Mouse (Mus musculus) embryonic facial prominence, embryonic 10.5 days (tissue): ENCODE measurements around the gene Ssc4d. TPM values are rescaled to one million over a fixed set of nuclear protein-coding genes. Genes with fewer than 3 reads are reported as not detected.

ENCODE experiments used
- DNase-seq: peaks from one replicate; pipeline ENCODE4 v3.0.0-alpha.2; 2017; ENCODE audit warnings: low spot score
- H3K27ac ChIP-seq: fragments of 300-500 bp; sonication (generic); replicated peaks from 2 replicates; pipeline ENCODE4 v1.5.1; 2016; ENCODE audit warnings: mild to moderate bottlenecking
- H3K27me3 ChIP-seq: fragments of 300-500 bp; sonication (generic); replicated peaks from 2 replicates; pipeline ENCODE4 v1.6.1; 2016; ENCODE audit warnings: low read depth, mild to moderate bottlenecking; ENCODE audit not compliant: poor library complexity, severe bottlenecking
- H3K36me3 ChIP-seq: fragments of 300-500 bp; sonication (generic); replicated peaks from 2 replicates; pipeline ENCODE4 v1.6.1; 2016; ENCODE audit warnings: mild to moderate bottlenecking, moderate library complexity
- H3K4me1 ChIP-seq: fragments of 300-500 bp; sonication (generic); 2 replicates; pipeline ENCODE4 v1.6.1; 2016
- H3K4me3 ChIP-seq: fragments of 300-500 bp; sonication (generic); 2 replicates; pipeline ENCODE4 v1.5.1; 2016; ENCODE audit warnings: mild to moderate bottlenecking, moderate library complexity
- H3K9me3 ChIP-seq: fragments of 300-500 bp; sonication (generic); 2 replicates; pipeline ENCODE4 v1.6.1; 2016; ENCODE audit warnings: mild to moderate bottlenecking
- WGBS: fragments of 180-500 bp; shearing (Covaris S2); methylation state at CpG from one replicate; pipeline ENCODE4 v1.1.7; 2016; 5-methylcytosine and 5-hydroxymethylcytosine counted together
- polyA plus RNA-seq: library from polyadenylated mRNA; unstranded; fragments of >200 nt; fragmentation: Nextera tagmentation; extraction: Ambion mirVana; gene quantifications from 2 replicates; pipeline ENCODE4 v1.2.1, GENCODE M21; 2016

Gene Ssc4d
- polyA plus RNA-seq, 1 experiment from 2014 or later = 4.0 TPM

DNA sequence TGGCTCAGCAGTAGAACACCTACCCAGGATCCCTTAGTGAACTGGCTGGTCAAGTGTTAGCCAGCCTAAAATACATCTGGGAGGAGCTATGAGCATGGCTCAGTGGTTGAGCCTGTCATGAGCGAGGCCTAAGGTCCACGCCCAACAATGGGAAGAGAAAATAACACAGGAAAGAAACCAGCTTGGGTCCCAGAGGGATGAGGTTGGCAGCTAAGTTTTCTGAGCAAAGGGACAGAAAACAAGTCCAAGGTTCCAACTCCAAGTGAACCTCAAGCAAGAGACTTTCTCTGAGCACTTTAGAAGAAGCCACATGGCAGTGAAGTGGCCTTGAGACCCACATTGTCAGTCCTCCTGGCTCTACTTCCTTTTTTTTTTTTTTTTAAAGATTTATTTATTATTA lies 22.7 kb downstream of the Ssc4d start:
- Histone ChIP-seq H3K9me3 (no peaks in the 10 kb centered on the region), H3K36me3 (no peaks in the 10 kb centered on the region), H3K4me3 (no peak overlapping the region), H3K4me1 (peaks cover 2% of the 10 kb centered on the region), H3K27me3 (no peaks in the 10 kb centered on the region), H3K27ac (no peak overlapping the region; the same call in 1 of the 2 replicates)
- no peak for DNase-seq
- 90% methylated on average over 2 of the region's 2 CpGs for WGBS

GRCm38 (mm10) chr5:135950710-135951412 lies 23.5 kb downstream of the Ssc4d start:
- peaks cover 10% of the 10 kb centered on the region for H3K4me1 ChIP-seq
- no peaks in the 10 kb centered on the region for H3K9me3 ChIP-seq
- no peaks in the 10 kb centered on the region for H3K27me3 ChIP-seq
- H3K36me3 ChIP-seq = no peaks in the 10 kb centered on the region
- no peak for DNase-seq
- 85% methylated on average over 11 of the region's 11 CpGs for WGBS
- peak overlapping the region; percentile 16; the same call in 1 of the 2 replicates for H3K27ac ChIP-seq
- no peak overlapping the region for H3K4me3 ChIP-seq

DNA sequence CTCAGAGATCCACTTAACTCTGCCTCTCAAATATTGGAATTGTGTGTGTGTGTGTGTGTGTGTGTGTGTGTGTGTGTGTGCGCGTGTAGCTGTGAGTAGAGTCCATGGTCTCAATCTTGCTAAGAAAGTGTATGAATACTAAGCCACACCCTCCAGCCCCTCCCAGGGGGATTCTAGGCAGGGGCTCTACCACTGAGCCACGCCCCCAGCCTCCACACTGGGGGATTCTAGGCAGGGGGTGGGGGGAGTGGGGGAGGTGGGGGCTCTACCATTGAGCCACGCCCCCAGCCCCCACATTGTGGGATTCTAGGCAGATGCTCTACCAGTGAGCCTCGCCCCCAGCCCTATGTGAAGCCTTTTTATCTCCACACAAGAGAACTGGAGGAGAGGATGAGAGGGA lies 27.7 kb downstream of the Ssc4d start:
- H3K9me3 ChIP-seq = no peaks in the 10 kb centered on the region
- no peaks in the 10 kb centered on the region for H3K27me3 ChIP-seq
- peaks cover 12% of the 10 kb centered on the region for H3K4me1 ChIP-seq
- H3K4me3 ChIP-seq = no peak overlapping the region
- WGBS = 67% methylated on average over 5 of the region's 5 CpGs
- DNase-seq = no peak
- H3K27ac ChIP-seq = no peak overlapping the region
- no peaks in the 10 kb centered on the region for H3K36me3 ChIP-seq

GRCm38 (mm10) chr5:135945916-135946408 lies 28.4 kb downstream of the Ssc4d start:
- no peaks in the 10 kb centered on the region for H3K36me3 ChIP-seq
- H3K27ac ChIP-seq = no peak overlapping the region
- no peaks in the 10 kb centered on the region for H3K27me3 ChIP-seq
- WGBS = 66% methylated on average over 10 of the region's 10 CpGs
- H3K4me1 ChIP-seq = peaks cover 12% of the 10 kb centered on the region
- no peaks in the 10 kb centered on the region for H3K9me3 ChIP-seq
- no peak for DNase-seq
- H3K4me3 ChIP-seq = no peak overlapping the region

GRCm38 (mm10) chr5:135942710-135943109 lies 31.6 kb downstream of the Ssc4d start:
- 74% methylated on average over 6 of the region's 6 CpGs for WGBS
- Histone ChIP-seq H3K9me3 (no peaks in the 10 kb centered on the region), H3K27me3 (no peaks in the 10 kb centered on the region), H3K4me3 (no peak overlapping the region), H3K27ac (no peak overlapping the region), H3K4me1 (peaks cover 12% of the 10 kb centered on the region), H3K36me3 (no peaks in the 10 kb centered on the region)
- DNase-seq = no peak

- no peaks in the 10 kb centered on the region for H3K4me1 ChIP-seq
- H3K4me3 ChIP-seq = no peak overlapping the region
- no peaks in the 10 kb centered on the region for H3K9me3 ChIP-seq
- no peak overlapping the region for H3K27ac ChIP-seq
- no peaks in the 10 kb centered on the region for H3K27me3 ChIP-seq
- H3K36me3 ChIP-seq = no peaks in the 10 kb centered on the region
- DNase-seq = no peak
- WGBS = 64% methylated on average over 5 of the region's 5 CpGs
Measured at GRCm38 (mm10) chr5:135940587-135940986, 33.7 kb downstream of the Ssc4d start.

DNA sequence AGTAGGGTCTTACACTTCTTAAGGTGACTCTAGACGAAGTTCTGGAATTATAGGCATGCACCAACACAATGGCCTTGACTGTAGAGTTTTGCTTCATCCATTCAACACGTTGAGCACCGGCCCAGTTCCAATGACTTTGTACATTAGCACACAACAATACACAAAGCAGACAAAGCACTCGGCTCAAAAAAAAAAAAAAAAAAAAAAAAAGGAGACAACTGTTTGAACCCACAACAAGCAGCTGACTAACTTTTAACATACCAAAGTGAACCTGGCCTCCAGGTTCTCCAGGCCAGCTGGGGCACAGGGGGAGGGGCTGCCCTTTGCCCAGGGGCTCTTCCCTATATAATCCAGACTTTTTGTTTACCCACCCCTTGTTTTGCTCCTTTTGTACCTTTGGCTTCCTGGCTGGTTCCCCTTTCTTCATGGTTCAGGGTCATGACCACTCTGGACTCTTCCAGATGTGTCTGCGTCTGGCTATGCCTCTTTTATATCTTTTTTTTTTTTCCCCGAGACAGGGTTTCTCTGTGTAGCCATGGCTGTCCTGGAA lies 38.6 kb downstream of the Ssc4d start:
- H3K4me3 ChIP-seq = peak overlapping the region; percentile 95
- no peaks in the 10 kb centered on the region for H3K9me3 ChIP-seq
- H3K4me1 ChIP-seq = peaks cover 27% of the 10 kb centered on the region
- WGBS = 80% methylated on average over 6 of the region's 6 CpGs
- no peaks in the 10 kb centered on the region for H3K27me3 ChIP-seq
- peaks cover 18% of the 10 kb centered on the region for H3K36me3 ChIP-seq
- no peak for DNase-seq
- peak overlapping the region; percentile 97 for H3K27ac ChIP-seq

- peaks cover 24% of the 10 kb centered on the region for H3K36me3 ChIP-seq
- WGBS = 51% methylated on average over 7 of the region's 7 CpGs
- peak overlapping the region; percentile 95 for H3K4me3 ChIP-seq
- DNase-seq = no peak
- peaks cover 27% of the 10 kb centered on the region for H3K4me1 ChIP-seq
- H3K9me3 ChIP-seq = no peaks in the 10 kb centered on the region
- no peaks in the 10 kb centered on the region for H3K27me3 ChIP-seq
- H3K27ac ChIP-seq = peak overlapping the region; percentile 97
Measured at GRCm38 (mm10) chr5:135935176-135935523, 39.2 kb downstream of the Ssc4d start.

DNA sequence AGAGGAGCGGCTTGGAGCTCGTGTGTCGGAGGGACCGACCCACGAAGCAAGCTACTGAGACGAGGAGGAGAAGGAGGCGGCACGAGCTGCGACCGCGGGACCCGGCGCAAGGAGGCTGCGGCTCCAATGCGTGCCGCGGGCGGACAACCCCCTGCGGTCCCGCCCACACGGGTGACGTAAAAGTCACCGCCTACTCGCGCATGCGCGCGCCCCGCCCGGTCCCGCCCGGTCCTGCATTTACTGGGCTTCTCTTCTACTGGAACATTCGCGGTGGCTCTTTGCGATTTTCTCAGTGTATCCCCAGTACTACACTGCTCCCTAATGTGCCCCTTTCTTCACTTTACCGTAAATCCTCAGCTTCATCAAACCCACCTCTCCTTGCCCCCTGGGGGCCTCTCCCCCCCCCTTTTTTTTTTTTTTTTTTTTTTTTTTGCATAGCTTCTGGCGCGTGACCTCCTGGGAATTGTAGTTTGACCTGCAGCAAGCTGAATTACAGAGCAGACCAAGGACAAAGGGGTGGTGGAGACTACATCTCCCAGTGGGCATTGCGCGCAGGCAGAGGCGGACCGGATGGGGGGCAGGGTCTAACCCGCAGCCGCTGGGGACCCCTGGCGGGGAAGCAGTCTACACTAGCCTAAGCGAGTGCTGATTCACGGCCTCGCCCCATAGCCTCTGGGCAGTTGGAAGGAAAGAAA lies 39.7 kb downstream of the Ssc4d start, which contains the start of gene Ywhag:
Gene Ywhag, minus strand, starts transcription at position 136 of the 695 bp plus-strand sequence.
- Histone ChIP-seq H3K9me3 (no peaks in the 10 kb centered on the region), H3K4me1 (peaks cover 27% of the 10 kb centered on the region), H3K27me3 (no peaks in the 10 kb centered on the region), H3K36me3 (peaks cover 29% of the 10 kb centered on the region), H3K4me3 (peak within 1 kb of the TSS; percentile 95), H3K27ac (peak within 1 kb of the TSS; percentile 97)
- WGBS = under 1% methylated on average over 48 of the region's 48 CpGs
- peak; percentile 97 for DNase-seq

- WGBS = under 1% methylated on average over 35 of the region's 35 CpGs
- Histone ChIP-seq H3K4me3 (peak overlapping the region; percentile 95), H3K9me3 (no peaks in the 10 kb centered on the region), H3K27ac (peak overlapping the region; percentile 97), H3K4me1 (peaks cover 27% of the 10 kb centered on the region), H3K27me3 (no peaks in the 10 kb centered on the region), H3K36me3 (peaks cover 36% of the 10 kb centered on the region)
- DNase-seq = peak; percentile 80
Measured at GRCm38 (mm10) chr5:135933900-135934441, 40.4 kb downstream of the Ssc4d start.

- peaks cover 27% of the 10 kb centered on the region for H3K4me1 ChIP-seq
- peak overlapping the region; percentile 97 for H3K27ac ChIP-seq
- H3K9me3 ChIP-seq = no peaks in the 10 kb centered on the region
- no peaks in the 10 kb centered on the region for H3K27me3 ChIP-seq
- WGBS = 20% methylated on average over 12 of the region's 12 CpGs
- DNase-seq = no peak
- peak overlapping the region; percentile 95 for H3K4me3 ChIP-seq
- peaks cover 42% of the 10 kb centered on the region for H3K36me3 ChIP-seq
Measured at GRCm38 (mm10) chr5:135933222-135933899, 41.0 kb downstream of the Ssc4d start.

- H3K27me3 ChIP-seq = no peaks in the 10 kb centered on the region
- no peak overlapping the region for H3K27ac ChIP-seq
- no peak for DNase-seq
- H3K4me1 ChIP-seq = peaks cover 27% of the 10 kb centered on the region
- H3K36me3 ChIP-seq = peaks cover 52% of the 10 kb centered on the region
- peak overlapping the region; percentile 95 for H3K4me3 ChIP-seq
- 93% methylated on average over 2 of the region's 2 CpGs for whole genome bisulfite sequencing
- no peaks in the 10 kb centered on the region for H3K9me3 ChIP-seq
Measured at GRCm38 (mm10) chr5:135932359-135932758, 42.0 kb downstream of the Ssc4d start.
